In genomic region chr5:134373912-134374488, GRCm38 (mm10) we compare ENCODE assay signal across 8 mouse cellular contexts. TPM values are rescaled to one million over a fixed set of nuclear protein-coding genes. Genes with fewer than 3 reads are reported as not detected.
DNase-seq lines count a peak whose midpoint lies in the region; ATAC-seq and TF ChIP-seq lines count a peak whose summit lies in the region.

No protein-coding gene starts in this region.

- no peak overlapping the region for H3K4me2 ChIP-seq in intestine, embryonic 14.5 days (ENCODE audit: low read length)
- H3K4me2 ChIP-seq in midbrain, embryonic 14.5 days (ENCODE audit: low read length), result no peak overlapping the region
- H3K4me2 ChIP-seq in stomach, embryonic 15.5 days, result no peak overlapping the region

- no peaks in the 10 kb centered on the region for H3K36me3 ChIP-seq in spleen, adult 2 months (ENCODE audit: control insufficient read depth, insufficient read depth, low read length)
- peaks cover 70% of the 10 kb centered on the region for H3K36me3 ChIP-seq in intestine, embryonic 14.5 days (ENCODE audit: control insufficient read depth, insufficient read depth, low read length)
- H3K36me3 ChIP-seq in midbrain, embryonic 14.5 days (ENCODE audit: control insufficient read depth, insufficient read depth, low read length), result peaks cover 53% of the 10 kb centered on the region
- peaks cover 39% of the 10 kb centered on the region for H3K36me3 ChIP-seq in stomach, embryonic 15.5 days

- peak overlapping the region; percentile 27 for H3K27ac ChIP-seq in spleen, adult 2 months (ENCODE audit: insufficient read depth, low read length)
- peak overlapping the region; percentile 61 for H3K27ac ChIP-seq in intestine, embryonic 14.5 days (ENCODE audit: low read depth)
- H3K27ac ChIP-seq in midbrain, embryonic 14.5 days (replicated peaks; ENCODE audit: low read depth, low read length), result no peak overlapping the region
- H3K27ac ChIP-seq in stomach, embryonic 15.5 days, result peak overlapping the region; percentile 45

- H3K4me3 ChIP-seq in spleen, adult 2 months (ENCODE audit: extremely low read depth, insufficient read depth, insufficient read length), result no peak overlapping the region
- no peak overlapping the region for H3K4me3 ChIP-seq in intestine, embryonic 14.5 days (ENCODE audit: low read depth, low read length)
- no peak overlapping the region for H3K4me3 ChIP-seq in midbrain, embryonic 14.5 days (replicated peaks; ENCODE audit: low read depth, low read length)
- H3K4me3 ChIP-seq in stomach, embryonic 15.5 days (replicated peaks), result no peak overlapping the region

- TF ChIP-seq POLR2A in spleen, adult 2 months (IDR thresholded peaks at IDR 0.05; ENCODE audit: low read depth, low read length), result no peak

- H3K27me3 ChIP-seq in spleen, adult 2 months (ENCODE audit: control insufficient read depth, insufficient read depth, low read length), result no peaks in the 10 kb centered on the region
- no peaks in the 10 kb centered on the region for H3K27me3 ChIP-seq in intestine, embryonic 14.5 days (replicated peaks; ENCODE audit: control insufficient read depth, insufficient read depth, low read length)
- no peaks in the 10 kb centered on the region for H3K27me3 ChIP-seq in midbrain, embryonic 14.5 days (ENCODE audit: control insufficient read depth, insufficient read depth, low read length)
- no peaks in the 10 kb centered on the region for H3K27me3 ChIP-seq in stomach, embryonic 15.5 days (replicated peaks)

- H3K9ac ChIP-seq in intestine, embryonic 14.5 days (ENCODE audit: low read length), result no peak overlapping the region
- H3K9ac ChIP-seq in midbrain, embryonic 14.5 days (replicated peaks; ENCODE audit: low read length), result no peak overlapping the region
- H3K9ac ChIP-seq in stomach, embryonic 15.5 days, result no peak overlapping the region

- TF ChIP-seq CTCF in spleen, adult 2 months (IDR thresholded peaks at IDR 0.05; ENCODE audit: extremely low read depth, insufficient read depth, insufficient read length, insufficient replicate concordance), result peak; percentile 61; the same call in 1 of the 2 replicates

- H3K9me3 ChIP-seq in intestine, embryonic 14.5 days (ENCODE audit: control insufficient read depth, low read length), result no peaks in the 10 kb centered on the region
- H3K9me3 ChIP-seq in midbrain, embryonic 14.5 days (ENCODE audit: control insufficient read depth, low read length), result no peaks in the 10 kb centered on the region
- no peaks in the 10 kb centered on the region for H3K9me3 ChIP-seq in stomach, embryonic 15.5 days

- peak; percentile 22 to 34 for DNase-seq in spleen, adult 2 months (ENCODE audit: low read depth in 1 of 2, low spot score in 2 of 2)
- DNase-seq in spleen, adult 12 weeks (ENCODE audit: low spot score), result no peak
- DNase-seq in cerebellum, adult 11-12 months, result peak; percentile 25
- DNase-seq in gastrocnemius, adult 8-10 months (ENCODE audit: low spot score in 2 of 2), result peak; percentile 25 to 42
- no peak for DNase-seq in intestine, embryonic 14.5 days (ENCODE audit: low spot score)
- peak; percentile 39 for DNase-seq in left cerebral cortex, postnatal 4 days
- DNase-seq in midbrain, embryonic 14.5 days, result peak; percentile 77

- intact Hi-C loops in left cerebral cortex, postnatal 4 days (cut with DNase I), result no loop called here

- ATAC-seq in intestine, embryonic 14.5 days (replicated peaks; ENCODE audit: low FRiP score, low TSS enrichment, low read depth), result no peak
- ATAC-seq in midbrain, embryonic 14.5 days (ENCODE audit: low FRiP score, low TSS enrichment), result no peak
- ATAC-seq in stomach, embryonic 15.5 days (ENCODE audit: insufficient read depth, low FRiP score, low read depth), result no peak

- 43% methylated on average over 9 of the region's 9 CpGs for WGBS in spleen, adult 2 months
- WGBS in intestine, embryonic 14.5 days, result 71% methylated on average over 9 of the region's 9 CpGs
- 82% methylated on average over 9 of the region's 9 CpGs for WGBS in midbrain, embryonic 14.5 days
- 66% methylated on average over 9 of the region's 9 CpGs for WGBS in stomach, embryonic 15.5 days

- no peaks in the 10 kb centered on the region for H3K4me1 ChIP-seq in spleen, adult 2 months (ENCODE audit: control insufficient read depth, insufficient read depth, insufficient read length)
- no peaks in the 10 kb centered on the region for H3K4me1 ChIP-seq in intestine, embryonic 14.5 days (replicated peaks; ENCODE audit: control insufficient read depth, insufficient read depth, low read length)
- no peaks in the 10 kb centered on the region for H3K4me1 ChIP-seq in midbrain, embryonic 14.5 days (ENCODE audit: control insufficient read depth, insufficient read depth, low read length)
- H3K4me1 ChIP-seq in stomach, embryonic 15.5 days, result 0 out of 2 replicates have a peak, but pooled peaks cover 2% of the 10 kb centered on the region

RNA-seq across cellular contexts. Expression of gene Gtf2i, which starts 59.4 kb away (rescaled TPM):
- polyA plus RNA-seq in spleen, adult 2 months (2012; rRNA removed), result 44.7 and 48.2 TPM in 2 replicates
- 100 to 1,000 TPM; 109 to 119 (median 112) TPM for total RNA-seq in gastrocnemius, adult 8-10 months (2022)
- polyA plus RNA-seq in intestine, embryonic 14.5 days (2014; fragmentation: Nextera tagmentation; extraction: Ambion mirVana), result 145 and 157 TPM in 2 replicates
- total RNA-seq in left cerebral cortex, postnatal 4 days (2021), result 100 to 1,000 TPM; 172 to 181 TPM
- 121 and 150 TPM in 2 replicates for polyA plus RNA-seq in midbrain, embryonic 14.5 days (2014; fragmentation: Nextera tagmentation; extraction: Ambion mirVana)
- polyA plus RNA-seq in stomach, embryonic 15.5 days (2015; fragmentation: Nextera tagmentation; extraction: Ambion mirVana), result 154 and 163 TPM in 2 replicates

Comparison
In these comparisons a context has a peak if more than half of its experiments do, and no peak if none do; other contexts are left out.
1. DNase-seq: peak in spleen, adult 2 months (2 of 2), cerebellum, adult 11-12 months (single experiment), gastrocnemius, adult 8-10 months (2 of 2), left cerebral cortex, postnatal 4 days (single experiment) and midbrain, embryonic 14.5 days (single experiment); none in spleen, adult 12 weeks (single experiment) and intestine, embryonic 14.5 days (single experiment).